In genomic region chr14:74947376-74948013, GRCm38 (mm10) we compare ENCODE assay signal across 8 mouse cellular contexts. TPM values are rescaled to one million over a fixed set of nuclear protein-coding genes. Genes with fewer than 3 reads are reported as not detected.
A peak's percentile ranks its signal among the peaks of the same experiment; 100 is the strongest.
DNase-seq lines count a peak whose midpoint lies in the region; ATAC-seq and TF ChIP-seq lines count a peak whose summit lies in the region.

TSS of gene Lrch1 (minus strand) at chr14:74947876.

- H3K4me1 ChIP-seq in cortical plate, adult 2 months (ENCODE audit: control insufficient read depth, insufficient read depth, low read length), result peaks cover 6% of the 10 kb centered on the region; the same call in 1 of the 2 replicates

- 0 out of 2 replicates have a peak, but pooled peaks have one; percentile 10 for TF ChIP-seq POLR2A in cortical plate, adult 2 months (IDR thresholded peaks at IDR 0.05; ENCODE audit: extremely low read depth, insufficient read depth, low read length)

- no peak for TF ChIP-seq CTCF in cortical plate, adult 2 months (IDR thresholded peaks at IDR 0.05; ENCODE audit: extremely low read depth, insufficient read depth, low read length)

- peak within 1 kb of the TSS; percentile 91 for H3K27ac ChIP-seq in cortical plate, adult 2 months (ENCODE audit: insufficient read depth, low read length)

- ATAC-seq in inflammation-experienced regulatory T-cells, adult 6 months, result peak; percentile 52

- H3K4me3 ChIP-seq in cortical plate, adult 2 months (ENCODE audit: insufficient read depth, low read length), result peak within 1 kb of the TSS; percentile 100

- peak; percentile 87 to 94 for DNase-seq in adrenal gland, adult (ENCODE audit: inconsistent age in 2 of 2, low spot score in 1 of 2)
- peak; percentile 81 for DNase-seq in gastrocnemius, postnatal 10 days
- DNase-seq in left cerebral cortex, postnatal 25 days (ENCODE audit: low spot score in 2 of 2), result peak; percentile 78 to 79
- DNase-seq in mesoderm, embryonic 11.5 days (ENCODE audit: low read depth, low spot score), result peak; percentile 75
- peak; percentile 82 for DNase-seq in right cerebral cortex, postnatal 25 days
- peak; percentile 80 to 88 for DNase-seq in urinary bladder, postnatal 4 days (ENCODE audit: low spot score in 2 of 2)

- intact Hi-C loops in left cerebral cortex, postnatal 25 days (cut with DNase I), result loop anchor here (1.0 to 5.0 kb wide), 5 partner anchors 37 to 183 kb away; no protein-coding TSS in a partner anchor

RNA-seq across cellular contexts. Expression of gene Lrch1, which starts in this region (rescaled TPM):
- polyA plus RNA-seq in cortical plate, adult 2 months (2012; rRNA removed), result 13.6 and 15.1 TPM in 2 replicates
- 10 to 100 TPM in 1 of 2 experiments, 1 to 10 TPM in 1; 8.9 to 11.2 TPM for total RNA-seq in gastrocnemius, postnatal 10 days (2021)
- polyA plus RNA-seq in inflammation-experienced regulatory T-cells, adult 6 months (2017; shearing (Covaris generic)), result 10 to 100 TPM; 26.2 to 28.4 (median 27.1) TPM
- total RNA-seq in left cerebral cortex, postnatal 25 days (2021), result 10 to 100 TPM; 14.2 to 15.8 TPM

Comparison
In these comparisons a context has a peak if more than half of its experiments do, and no peak if none do; other contexts are left out.
1. Peak in every context shown above with its lines: DNase-seq, ATAC-seq, H3K4me3 ChIP-seq and H3K27ac ChIP-seq.